Mouse (Mus musculus) CH12.LX (cell line): ENCODE data around the gene Rps12. TPM values are rescaled to one million over a fixed set of nuclear protein-coding genes. Genes with fewer than 3 reads are reported as not detected.

Source experiments
- DNase-seq: peaks from one replicate; pipeline ENCODE4 v3.0.0-alpha.2; 2013; ENCODE audit errors: extremely low read depth
- H3K27ac ChIP-seq: 2 replicates; pipeline ENCODE4 v1.5.1; 2012; ENCODE audit warnings: low read depth, mild to moderate bottlenecking, control low read depth, moderate library complexity; ENCODE audit not compliant: insufficient read depth
- H3K27me3 ChIP-seq: replicated peaks from 2 replicates; pipeline ENCODE3; 2012; ENCODE audit warnings: inconsistent platforms
- H3K36me3 ChIP-seq, 2 experiments: replicated peaks in 1 of 2; 2 replicates each; pipeline versions ENCODE3 to v1.6.1; 2012; ENCODE audit warnings: inconsistent platforms in 1 of 2, low read length in 1 of 2, mild to moderate bottlenecking in 1 of 2, mixed read lengths in 1 of 2, moderate library complexity in 1 of 2; ENCODE audit not compliant: control insufficient read depth in 1 of 2, insufficient read depth in 1 of 2
- H3K4me1 ChIP-seq, 2 experiments: 2 replicates each; pipeline ENCODE4 v1.6.1; 2012; ENCODE audit warnings: inconsistent platforms in 1 of 2, moderate library complexity in 1 of 2; ENCODE audit not compliant: insufficient read depth in 2 of 2, control insufficient read depth in 1 of 2
- H3K4me2 ChIP-seq: 2 replicates; pipeline ENCODE4 v1.6.1; 2012; ENCODE audit warnings: low read depth, mild to moderate bottlenecking, control low read depth; ENCODE audit not compliant: poor library complexity, insufficient read depth, severe bottlenecking
- H3K4me3 ChIP-seq, 3 experiments: fragments of 150-350 bp in 1 of 3; sonication (generic) in 1 of 3; replicated peaks in 1 of 3; 2 replicates each; pipeline versions ENCODE3 to v1.5.1; 2011 to 2012; ENCODE audit warnings: low read depth in 2 of 3, low read length in 2 of 3, mild to moderate bottlenecking in 2 of 3, moderate library complexity in 2 of 3, control low read depth in 1 of 3, improper control_type of control experiment in 1 of 3, inconsistent platforms in 1 of 3, mixed read lengths in 1 of 3; ENCODE audit not compliant: poor library complexity in 1 of 3
- H3K79me2 ChIP-seq: replicated peaks from 2 replicates; pipeline ENCODE4 v1.6.1; 2012; ENCODE audit warnings: mild to moderate bottlenecking, moderate library complexity; ENCODE audit not compliant: control insufficient read depth, poor library complexity, insufficient read depth, severe bottlenecking; ENCODE audit errors: extremely low read depth
- H3K9ac ChIP-seq: 2 replicates; pipeline ENCODE4 v1.6.1; 2012; ENCODE audit warnings: low read depth, mild to moderate bottlenecking, control low read depth, moderate library complexity; ENCODE audit not compliant: insufficient read depth
- H3K9me3 ChIP-seq: replicated peaks from 2 replicates; pipeline ENCODE3; 2012; ENCODE audit warnings: low read length, inconsistent platforms, mixed read lengths
- BHLHE40 ChIP-seq: IDR thresholded peaks from 2 replicates; pipeline ENCODE4 v1.6.1; 2011; ENCODE audit warnings: mild to moderate bottlenecking, low read depth, low read length, improper control_type of control experiment
- CHD1 ChIP-seq: IDR thresholded peaks from 2 replicates; pipeline ENCODE4 v1.6.1; 2012; ENCODE audit warnings: low read depth, low read length, improper control_type of control experiment, inconsistent platforms
- CHD2 ChIP-seq: IDR thresholded peaks from 2 replicates; pipeline ENCODE4 v1.6.1; 2011; ENCODE audit warnings: low read length, improper control_type of control experiment
- E2F4 ChIP-seq: IDR thresholded peaks from 2 replicates; pipeline ENCODE4 v1.6.1; 2011; ENCODE audit warnings: low read depth, low read length, improper control_type of control experiment; ENCODE audit not compliant: insufficient replicate concordance
- ELF1 ChIP-seq: IDR thresholded peaks from 2 replicates; pipeline ENCODE4 v1.6.1; 2014; ENCODE audit warnings: low read depth, mild to moderate bottlenecking, inconsistent platforms, low read length, improper control_type of control experiment
- EP300 ChIP-seq: IDR thresholded peaks from 2 replicates; pipeline ENCODE4 v1.6.1; 2011; ENCODE audit warnings: low read length, improper control_type of control experiment
- ETS1 ChIP-seq: conservative IDR thresholded peaks from 2 replicates; pipeline ENCODE4 v1.6.1; 2012; ENCODE audit warnings: low read depth, mild to moderate bottlenecking, inconsistent platforms, low read length, improper control_type of control experiment, moderate library complexity
- IRF4 ChIP-seq: IDR thresholded peaks from 2 replicates; pipeline ENCODE4 v1.6.1; 2014; ENCODE audit warnings: low read depth, mild to moderate bottlenecking, inconsistent platforms, low read length, improper control_type of control experiment
- JUN ChIP-seq: IDR thresholded peaks from 2 replicates; pipeline ENCODE4 v1.6.1; 2011; ENCODE audit warnings: low read depth, mild to moderate bottlenecking, low read length, improper control_type of control experiment, moderate library complexity; ENCODE audit not compliant: insufficient read depth
- MAX ChIP-seq: IDR thresholded peaks from 2 replicates; pipeline ENCODE4 v1.6.1; 2011; ENCODE audit warnings: low read length, improper control_type of control experiment
- MAZ ChIP-seq: IDR thresholded peaks from 2 replicates; pipeline ENCODE4 v1.6.1; 2012; ENCODE audit warnings: low read depth, mild to moderate bottlenecking, inconsistent platforms, low read length, improper control_type of control experiment, moderate library complexity
- MEF2A ChIP-seq: IDR thresholded peaks from 2 replicates; pipeline ENCODE4 v1.6.1; 2014; ENCODE audit warnings: low read depth, mild to moderate bottlenecking, inconsistent platforms, low read length, improper control_type of control experiment, borderline replicate concordance
- MXI1 ChIP-seq: IDR thresholded peaks from 2 replicates; pipeline ENCODE4 v1.6.1; 2011; ENCODE audit warnings: mild to moderate bottlenecking, low read depth, low read length, improper control_type of control experiment
- MYC ChIP-seq: IDR thresholded peaks from 2 replicates; pipeline ENCODE4 v1.6.1; 2011; ENCODE audit warnings: low read depth, mild to moderate bottlenecking, improper control_type of control experiment, low read length
- NELFE ChIP-seq: IDR thresholded peaks from 2 replicates; pipeline ENCODE4 v1.6.1; 2011; ENCODE audit warnings: low read depth, low read length, improper control_type of control experiment
- NRF1 ChIP-seq: IDR thresholded peaks from 2 replicates; pipeline ENCODE4 v1.6.1; 2014; ENCODE audit warnings: low read depth, mild to moderate bottlenecking, inconsistent platforms, low read length, improper control_type of control experiment, moderate library complexity
- PAX5 ChIP-seq: IDR thresholded peaks from 2 replicates; pipeline ENCODE4 v1.6.1; 2012; ENCODE audit warnings: low read length, inconsistent platforms, mixed read lengths
- POLR2AphosphoS2 ChIP-seq: IDR thresholded peaks from 2 replicates; pipeline ENCODE4 v1.6.1; 2011; ENCODE audit warnings: low read depth, low read length, improper control_type of control experiment
- RAD21 ChIP-seq: IDR thresholded peaks from 2 replicates; pipeline ENCODE4 v1.6.1; 2011; ENCODE audit warnings: low read depth, mild to moderate bottlenecking, low read length, improper control_type of control experiment, moderate library complexity
- RCOR1 ChIP-seq: conservative IDR thresholded peaks from 2 replicates; pipeline ENCODE4 v1.6.1; 2012; ENCODE audit warnings: low read depth, mild to moderate bottlenecking, inconsistent platforms, low read length, improper control_type of control experiment
- SIN3A ChIP-seq: IDR thresholded peaks from 2 replicates; pipeline ENCODE4 v1.6.1; 2012; ENCODE audit warnings: low read length, improper control_type of control experiment, inconsistent platforms
- TBP ChIP-seq: conservative IDR thresholded peaks from 2 replicates; pipeline ENCODE4 v1.6.1; 2011; ENCODE audit warnings: low read depth, low read length, improper control_type of control experiment
- TCF12 ChIP-seq: IDR thresholded peaks from 2 replicates; pipeline ENCODE4 v1.6.1; 2014; ENCODE audit warnings: low read depth, mild to moderate bottlenecking, inconsistent platforms, low read length, improper control_type of control experiment
- ZC3H11A ChIP-seq: IDR thresholded peaks from 2 replicates; pipeline ENCODE4 v1.6.1; 2012; ENCODE audit warnings: low read depth, mild to moderate bottlenecking, inconsistent platforms, low read length, improper control_type of control experiment
- ZKSCAN1 ChIP-seq: IDR thresholded peaks from 2 replicates; pipeline ENCODE4 v1.6.1; 2012; ENCODE audit warnings: low read depth, inconsistent platforms, low read length, improper control_type of control experiment, borderline replicate concordance
- ZNF384 ChIP-seq: IDR thresholded peaks from 2 replicates; pipeline ENCODE4 v1.6.1; 2012; ENCODE audit warnings: low read depth, low read length, improper control_type of control experiment, inconsistent platforms
- dilution Hi-C: fragments of 300-500 bp; cut with MboI; formaldehyde crosslinking; loops from 2 replicates; pipeline ENCODE4 v1.14.3; 2020; ENCODE audit warnings: low sequenced_read_pairs; ENCODE audit not compliant: extremely low pct_unique_long_range_greater_than_20kb, extremely low pct_ligation_motif_present
- in situ Hi-C: fragments of 300-500 bp; cut with MboI; formaldehyde crosslinking; loops from 3 replicates; pipeline ENCODE4 v1.14.3; 2019; ENCODE audit warnings: low sequenced_read_pairs, low pct_ligation_motif_present, low pct_unique_long_range_greater_than_20kb, mixed read lengths
- polyA plus RNA-seq: library from polyadenylated mRNA; unstranded; fragments of >175 nt; gene quantifications from 2 replicates; pipeline ENCODE4 v1.2.1, GENCODE M21; 2012; ENCODE audit warnings: low read depth; ENCODE audit not compliant: insufficient read length
- total RNA-seq, 2 experiments: library from RNA; depleted of rRNA; stranded (reverse); fragments of 300-350 nt in 1 of 2; fragments of >200 nt in 1 of 2; gene quantifications; 2 replicates each; pipeline ENCODE4 v1.2.3; 2012 to 2014

The Rps12 gene
- total and polyA plus RNA-seq, 3 experiments, result 140 to 5,207 (median 4,213) TPM

DNA sequence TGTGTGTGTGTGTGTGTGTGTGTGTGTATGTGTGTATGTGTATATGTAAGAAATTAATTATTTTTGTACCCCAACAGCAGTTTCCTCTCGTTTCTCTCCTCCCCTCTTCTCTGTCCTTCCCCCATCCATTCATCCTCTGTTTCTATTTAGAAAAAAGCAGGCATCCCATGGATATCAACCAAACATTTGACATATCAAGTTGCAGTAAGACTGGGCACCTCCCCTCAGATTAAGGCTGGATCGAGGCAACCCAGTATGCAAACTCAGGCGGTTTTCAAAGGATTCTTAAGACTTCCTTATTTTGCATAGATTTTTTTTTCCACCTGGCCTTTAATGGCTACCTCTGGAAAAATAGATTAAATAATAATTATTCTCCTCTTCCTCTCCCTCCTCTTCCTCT lies 10.5 kb upstream of the Rps12 start:
- H3K27me3 ChIP-seq, result no peaks in the 10 kb centered on the region
- dilution Hi-C loops, result no loop called here
- no peaks in the 10 kb centered on the region for H3K79me2 ChIP-seq
- no peaks in the 10 kb centered on the region for H3K9me3 ChIP-seq
- H3K4me3 ChIP-seq, result no peak overlapping the region
- H3K27ac ChIP-seq, result no peak overlapping the region
- in situ Hi-C loops, result no loop called here
- H3K9ac ChIP-seq, result no peak overlapping the region
- no peaks in the 10 kb centered on the region for H3K36me3 ChIP-seq
- no peak overlapping the region for H3K4me2 ChIP-seq
- H3K4me1 ChIP-seq, result peaks cover 2 to 11% of the 10 kb centered on the region in 2 experiments; a peak in 2 of 4 replicates
- no peak for DNase-seq
- TF ChIP-seq MYC (no peak), MAZ (no peak), JUN (no peak), TCF12 (no peak), NELFE (no peak), E2F4 (no peak), IRF4 (no peak), PAX5 (no peak), ZC3H11A (no peak), BHLHE40 (no peak), ETS1 (no peak), MEF2A (no peak), CHD1 (no peak), EP300 (no peak), SIN3A (no peak), ZKSCAN1 (no peak)
- TF ChIP-seq, all 38 proteins: peak for 0

DNA sequence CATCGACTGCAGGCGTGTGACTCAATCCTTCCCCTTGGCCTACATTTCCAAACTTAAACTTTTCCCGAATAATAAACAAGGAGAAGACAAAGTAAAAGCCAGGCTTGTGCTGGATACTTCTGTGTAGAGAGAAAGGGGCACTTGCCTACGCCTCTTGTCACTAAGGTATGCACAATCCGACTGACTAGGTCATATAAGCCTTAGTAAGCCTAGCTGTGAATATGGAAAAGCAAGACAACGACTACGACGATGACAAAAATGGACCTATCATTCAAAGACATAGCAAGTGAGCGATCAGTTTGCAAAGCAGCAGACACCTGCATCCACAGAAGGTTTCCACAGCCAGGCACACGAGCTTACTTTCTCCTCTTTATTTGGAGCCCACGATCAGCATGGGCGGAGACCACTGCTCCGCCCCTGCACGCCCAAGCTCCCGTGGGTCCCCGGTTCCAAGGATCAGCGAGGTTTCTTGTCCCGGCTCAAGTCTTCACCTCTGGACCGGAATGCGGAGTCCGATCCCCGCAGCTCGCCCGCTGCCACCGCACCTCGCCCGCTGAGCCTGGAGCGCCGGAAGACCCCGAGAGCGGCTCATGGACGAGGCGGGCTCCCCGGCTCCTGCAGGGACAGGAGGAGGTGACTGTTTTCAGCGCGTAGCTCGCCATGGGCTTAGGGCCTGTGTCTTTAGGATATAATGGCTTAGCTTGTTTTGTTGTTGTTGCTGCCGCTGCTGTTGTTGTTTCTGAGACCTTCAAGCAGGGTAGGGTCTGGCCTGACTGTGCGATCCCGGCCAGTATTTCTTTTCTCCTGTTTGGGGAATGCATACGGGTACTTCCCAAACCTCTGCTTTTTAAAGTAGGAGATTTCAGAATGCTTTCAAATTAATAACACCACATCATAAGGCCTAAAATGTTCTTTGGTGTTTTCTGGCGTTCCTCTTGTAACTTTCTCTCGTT lies 9.8 kb upstream of the Rps12 start, which contains the start of gene Slc18b1:
Gene Slc18b1 (plus strand): TSS at position 436 of the 953 bp plus-strand sequence.
- no peak within 1 kb of the TSS for H3K4me3 ChIP-seq
- DNase-seq, result no peak
- no peak within 1 kb of the TSS for H3K9ac ChIP-seq
- H3K9me3 ChIP-seq, result no peaks in the 10 kb centered on the region
- no peaks in the 10 kb centered on the region for H3K36me3 ChIP-seq
- TF ChIP-seq MEF2A, result no peak
- no peak for TF ChIP-seq MAX
- no peak for TF ChIP-seq NELFE
- no peak for TF ChIP-seq MYC
- TF ChIP-seq MXI1, result no peak
- TF ChIP-seq PAX5, result no peak
- no peak for TF ChIP-seq ZNF384
- no peak for TF ChIP-seq RAD21
- TF ChIP-seq IRF4, result no peak
- TF ChIP-seq RCOR1, result no peak
- TF ChIP-seq TBP, result no peak
- no peak for TF ChIP-seq CHD1
- TF ChIP-seq CHD2, result no peak
- no peak for TF ChIP-seq ELF1
- TF ChIP-seq POLR2AphosphoS2, result no peak
- no peak for TF ChIP-seq NRF1
- TF ChIP-seq TCF12, result no peak
- no peak within 1 kb of the TSS for H3K27ac ChIP-seq
- dilution Hi-C loops (no loop called here), in situ Hi-C loops (no loop called here)
- no peaks in the 10 kb centered on the region for H3K79me2 ChIP-seq
- H3K27me3 ChIP-seq, result no peaks in the 10 kb centered on the region
- no peak within 1 kb of the TSS for H3K4me2 ChIP-seq
- H3K4me1 ChIP-seq, result peaks cover 0 to 13% of the 10 kb centered on the region in 2 experiments; a peak in 2 of 4 replicates
